In the genomic region with DNA sequence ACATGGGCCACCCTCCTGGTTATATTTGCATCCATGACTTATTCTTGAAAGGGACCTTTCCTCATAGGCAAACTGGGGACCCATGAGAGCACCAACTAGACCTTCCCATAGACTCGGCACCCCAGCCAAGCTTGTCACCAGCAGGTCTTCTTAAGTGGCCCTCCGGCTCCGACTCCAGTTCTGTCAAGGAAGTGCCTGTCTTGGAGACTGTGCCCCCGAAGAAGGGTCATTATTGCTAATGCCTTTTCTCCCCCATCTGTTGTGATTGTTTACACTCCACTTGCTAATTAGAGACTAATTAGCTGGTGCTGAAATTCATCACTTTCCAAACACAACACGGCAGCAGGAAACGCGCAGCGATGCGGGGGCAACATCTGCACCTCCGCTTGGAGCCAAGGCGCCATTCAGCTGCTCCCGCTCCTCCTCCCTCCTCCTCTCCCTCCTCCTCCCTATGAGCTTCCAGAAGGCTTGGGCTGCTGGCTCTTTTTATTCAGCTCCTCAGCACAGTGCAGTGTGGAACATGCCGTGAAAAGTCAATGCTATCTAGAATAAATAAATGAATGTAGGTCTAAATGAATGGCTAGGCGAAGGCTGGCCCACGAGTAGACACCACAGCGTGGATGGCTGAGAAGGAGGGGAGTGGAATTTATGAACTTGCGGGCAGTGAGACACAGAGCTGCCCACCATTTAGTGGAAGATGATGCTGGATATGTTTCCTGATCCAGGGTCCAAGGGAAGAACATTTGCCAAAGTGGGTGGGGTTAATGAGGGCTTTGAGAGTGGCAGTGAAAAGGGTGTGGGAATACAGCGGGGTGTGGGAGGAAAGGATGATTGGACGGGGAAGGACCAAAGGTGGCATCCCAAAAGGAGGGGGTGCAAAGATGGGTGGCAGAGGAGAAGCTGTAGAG, we compare ENCODE assay signal across 9 mouse cellular contexts.
DNase-seq lines count a peak whose midpoint lies in the region; ATAC-seq and TF ChIP-seq lines count a peak whose summit lies in the region.
"Had no signal": no experiment of that assay in that cellular context is flagged by ENCODE, and none has a peak within 500 bp of the region (broad histone marks: within the 10 kb centered on the region; RNA-seq: fewer than 3 reads in every experiment).

No protein-coding gene starts in this region.

- H3K4me3 ChIP-seq in liver, adult 2 months (ENCODE audit: insufficient read depth, low read depth, low read length): no peak overlapping the region
- no peak overlapping the region for H3K4me3 ChIP-seq in liver, embryonic 11.5 days (ENCODE audit: low read depth, low read length)
- H3K4me3 ChIP-seq in hindbrain, embryonic 12.5 days: no peak overlapping the region
- H3K4me3 ChIP-seq in liver, postnatal 0 days (ENCODE audit: low read depth, low read length): no peak overlapping the region

- H3K9me3 ChIP-seq in liver, embryonic 11.5 days (ENCODE audit: control insufficient read depth, low read length): peaks cover 23% of the 10 kb centered on the region
- peaks cover 30% of the 10 kb centered on the region for H3K9me3 ChIP-seq in hindbrain, embryonic 12.5 days (replicated peaks)
- H3K9me3 ChIP-seq in liver, postnatal 0 days (ENCODE audit: low read length): peaks cover 30% of the 10 kb centered on the region

- no peaks in the 10 kb centered on the region for H3K4me1 ChIP-seq in liver, adult 2 months (ENCODE audit: control insufficient read depth, insufficient read depth, low read length)
- H3K4me1 ChIP-seq in liver, embryonic 11.5 days (replicated peaks; ENCODE audit: control insufficient read depth, insufficient read depth, low read length): no peaks in the 10 kb centered on the region
- peaks cover 26% of the 10 kb centered on the region for H3K4me1 ChIP-seq in hindbrain, embryonic 12.5 days
- no peaks in the 10 kb centered on the region for H3K4me1 ChIP-seq in liver, postnatal 0 days (ENCODE audit: insufficient read depth)

- H3K27ac ChIP-seq in liver, adult 2 months (replicated peaks; ENCODE audit: insufficient read depth, low read depth, low read length): no peak overlapping the region
- no peak overlapping the region for H3K27ac ChIP-seq in liver, embryonic 11.5 days (ENCODE audit: low read depth, low read length)
- H3K27ac ChIP-seq in hindbrain, embryonic 12.5 days: peak overlapping the region; percentile 8; the same call in 1 of the 2 replicates
- H3K27ac ChIP-seq in liver, postnatal 0 days (ENCODE audit: low read depth): no peak overlapping the region

- no peaks in the 10 kb centered on the region for H3K27me3 ChIP-seq in liver, adult 2 months (ENCODE audit: control insufficient read depth, insufficient read depth, low read length)
- H3K27me3 ChIP-seq in liver, embryonic 11.5 days (replicated peaks; ENCODE audit: control insufficient read depth, insufficient read depth, low read length): no peaks in the 10 kb centered on the region
- no peaks in the 10 kb centered on the region for H3K27me3 ChIP-seq in hindbrain, embryonic 12.5 days
- H3K27me3 ChIP-seq in liver, postnatal 0 days (ENCODE audit: insufficient read depth, low read length): no peaks in the 10 kb centered on the region

- TF ChIP-seq CTCF in liver, adult 2 months (IDR thresholded peaks at IDR 0.05; ENCODE audit: low read depth, low read length): no peak
- TF ChIP-seq CTCF in liver, postnatal 0 days (IDR thresholded peaks at IDR 0.05; ENCODE audit: low read depth): no peak

- 87% methylated on average over 19 of the region's 19 CpGs for WGBS in liver, adult 2 months
- 89% methylated on average over 19 of the region's 19 CpGs for WGBS in liver, embryonic 11.5 days
- WGBS in hindbrain, embryonic 12.5 days: 73% methylated on average over 19 of the region's 19 CpGs
- WGBS in liver, postnatal 0 days (ENCODE audit: insufficient replicate concordance): 82% methylated on average over 19 of the region's 19 CpGs

- TF ChIP-seq POLR2A in liver, adult 2 months (IDR thresholded peaks at IDR 0.05; ENCODE audit: extremely low read depth, insufficient read depth, low read length): no peak

- no peak overlapping the region for H3K9ac ChIP-seq in liver, adult 2 months (ENCODE audit: low read depth, low read length)
- H3K9ac ChIP-seq in liver, embryonic 11.5 days (ENCODE audit: low read depth, low read length): no peak overlapping the region
- H3K9ac ChIP-seq in hindbrain, embryonic 12.5 days: no peak overlapping the region
- no peak overlapping the region for H3K9ac ChIP-seq in liver, postnatal 0 days (replicated peaks)

- H3K36me3 ChIP-seq in liver, adult 2 months (ENCODE audit: control insufficient read depth, insufficient read depth, low read length): no peaks in the 10 kb centered on the region
- no peaks in the 10 kb centered on the region for H3K36me3 ChIP-seq in liver, embryonic 11.5 days (ENCODE audit: control insufficient read depth, insufficient read depth, low read length)
- no peaks in the 10 kb centered on the region for H3K36me3 ChIP-seq in hindbrain, embryonic 12.5 days
- H3K36me3 ChIP-seq in liver, postnatal 0 days (replicated peaks; ENCODE audit: insufficient read depth, low read length): no peaks in the 10 kb centered on the region

- DNase-seq in liver, adult 2 months (ENCODE audit: extremely low read depth, low read depth, low spot score): peak; percentile 23
- DNase-seq in liver, embryonic 11.5 days (ENCODE audit: low spot score): no peak
- peak; percentile 46 to 73 for DNase-seq in left cerebral cortex, adult 8-10 months (ENCODE audit: low spot score in 2 of 2)
- DNase-seq in right cerebral cortex, postnatal 14 days: peak; percentile 62
- no peak for DNase-seq in adrenal gland, postnatal 36 days
- DNase-seq in spleen, adult 18-20 months: no peak
- DNase-seq in liver, postnatal 0 days: no peak
- DNase-seq: thymus, postnatal 4 days had no signal

- H3K4me2 ChIP-seq in liver, embryonic 11.5 days: no peak overlapping the region
- H3K4me2 ChIP-seq in hindbrain, embryonic 12.5 days (replicated peaks): no peak overlapping the region
- no peak overlapping the region for H3K4me2 ChIP-seq in liver, postnatal 0 days (ENCODE audit: low read depth, low read length)

- TF ChIP-seq EP300 in liver, postnatal 0 days (IDR thresholded peaks at IDR 0.05; ENCODE audit: low read depth): no peak

- no peak; the same call in 1 of the 2 replicates for ATAC-seq in liver, embryonic 11.5 days (replicated peaks; ENCODE audit: low FRiP score)
- 0 out of 2 replicates have a peak, but pooled peaks have one; percentile 49 for ATAC-seq in hindbrain, embryonic 12.5 days (ENCODE audit: low FRiP score)
- no peak for ATAC-seq in liver, postnatal 0 days

- H3K79me2 ChIP-seq in liver, adult 2 months (ENCODE audit: control insufficient read depth, insufficient read depth, low read length): no peaks in the 10 kb centered on the region

Comparison
In these comparisons a context has a peak if more than half of its experiments do, and no peak if none do; other contexts are left out.
1. DNase-seq: peak in liver, adult 2 months (single experiment), left cerebral cortex, adult 8-10 months (2 of 2) and right cerebral cortex, postnatal 14 days (single experiment); none in liver, embryonic 11.5 days (single experiment), adrenal gland, postnatal 36 days (0 of 2), spleen, adult 18-20 months (0 of 2) and liver, postnatal 0 days (single experiment).